In the genomic region with DNA sequence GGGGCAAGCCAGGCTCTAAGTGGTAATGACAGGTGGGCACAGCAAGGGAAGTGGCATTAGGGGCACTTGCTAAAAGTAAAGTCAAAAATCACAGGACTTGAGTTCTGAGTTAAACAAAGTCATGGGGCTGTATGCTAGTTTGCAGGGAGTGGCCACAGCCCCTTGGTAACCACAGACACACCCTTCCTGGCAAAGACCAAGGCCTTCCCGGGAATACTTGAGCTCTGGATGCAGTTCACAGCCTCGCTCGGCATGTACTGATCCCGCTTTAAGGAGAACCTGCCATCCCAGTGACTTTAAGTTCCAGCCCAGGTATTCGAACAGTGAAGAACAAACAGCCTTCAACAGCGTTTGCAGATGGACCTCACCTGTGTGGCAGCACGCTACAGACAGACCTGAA, we compare ENCODE assay signal across 10 mouse cellular contexts.
DNase-seq lines count a peak whose midpoint lies in the region; ATAC-seq and TF ChIP-seq lines count a peak whose summit lies in the region.
"Had no signal": no experiment of that assay in that cellular context is flagged by ENCODE, and none has a peak within 500 bp of the region (broad histone marks: within the 10 kb centered on the region; RNA-seq: fewer than 3 reads in every experiment).

No protein-coding gene starts in this region.

- peak; percentile 44 for DNase-seq in kidney, adult 2 months
- DNase-seq in kidney, adult 18-20 months, result no peak
- DNase-seq in R1 (ENCODE audit: low read depth, low spot score), result peak; percentile 49
- DNase-seq in lung, postnatal 36 days, result peak; percentile 84
- DNase-seq in cerebellum, adult 9-10 months, result no peak
- DNase-seq in right cerebral cortex, postnatal 25 days, result no peak
- no peak for DNase-seq in frontal cortex, postnatal 36 days (ENCODE audit: low spot score in 2 of 2)
- DNase-seq: thymus, postnatal 14 days had no signal

- no peak for ATAC-seq in heart, embryonic 16.5 days (replicated peaks; ENCODE audit: extremely low read depth, insufficient read depth, low FRiP score)

- no peak overlapping the region for H3K9ac ChIP-seq in heart, embryonic 16.5 days (ENCODE audit: low read length)

- no peak overlapping the region for H3K27ac ChIP-seq in kidney, adult 2 months (ENCODE audit: insufficient read depth, low read depth, low read length)
- 0 out of 2 replicates have a peak overlapping the region, but pooled peaks have one; percentile 2 for H3K27ac ChIP-seq in heart, embryonic 16.5 days (ENCODE audit: low read length)
- H3K27ac ChIP-seq: layer of hippocampus, adult 2 months had no signal

- H3K4me3 ChIP-seq in kidney, adult 2 months (ENCODE audit: insufficient read depth, low read depth, low read length), result no peak overlapping the region
- H3K4me3 ChIP-seq in heart, embryonic 16.5 days (ENCODE audit: low read length), result no peak overlapping the region
- H3K4me3 ChIP-seq: layer of hippocampus, adult 2 months had no signal

- TF ChIP-seq POLR2A in kidney, adult 2 months (IDR thresholded peaks at IDR 0.05; ENCODE audit: low read depth, low read length), result no peak

- no peak overlapping the region for H3K4me2 ChIP-seq in heart, embryonic 16.5 days (ENCODE audit: low read depth, low read length)

- 50% methylated on average over 7 of the region's 7 CpGs for WGBS in kidney, adult 2 months
- 62% methylated on average over 7 of the region's 7 CpGs for WGBS in heart, embryonic 16.5 days

- H3K4me1 ChIP-seq in kidney, adult 2 months (ENCODE audit: control insufficient read depth, insufficient read depth, low read length), result peaks cover 21% of the 10 kb centered on the region
- peaks cover 57% of the 10 kb centered on the region for H3K4me1 ChIP-seq in heart, embryonic 16.5 days (ENCODE audit: control insufficient read depth, insufficient read depth, low read length)

- no peaks in the 10 kb centered on the region for H3K36me3 ChIP-seq in kidney, adult 2 months (ENCODE audit: control insufficient read depth, insufficient read depth, low read length)
- no peaks in the 10 kb centered on the region for H3K36me3 ChIP-seq in heart, embryonic 16.5 days (ENCODE audit: control insufficient read depth, insufficient read depth)

- H3K27me3 ChIP-seq in kidney, adult 2 months (replicated peaks; ENCODE audit: control insufficient read depth, insufficient read depth, low read length), result no peaks in the 10 kb centered on the region
- no peaks in the 10 kb centered on the region for H3K27me3 ChIP-seq in heart, embryonic 16.5 days (ENCODE audit: control insufficient read depth, insufficient read depth, low read length)

- no peaks in the 10 kb centered on the region for H3K9me3 ChIP-seq in heart, embryonic 16.5 days (replicated peaks; ENCODE audit: control insufficient read depth, low read length)

- no peak for TF ChIP-seq CTCF in kidney, adult 2 months (conservative IDR thresholded peaks at IDR 0.05; ENCODE audit: insufficient read depth, insufficient read length, low read depth, low read length)

Comparison
In these comparisons a context has a peak if more than half of its experiments do, and no peak if none do; other contexts are left out.
1. DNase-seq: peak in kidney, adult 2 months (single experiment), R1 (single experiment) and lung, postnatal 36 days (single experiment); none in kidney, adult 18-20 months (single experiment), cerebellum, adult 9-10 months (single experiment), right cerebral cortex, postnatal 25 days (single experiment) and frontal cortex, postnatal 36 days (0 of 2).